Mouse (Mus musculus) hindbrain, embryonic 16.5 days (tissue): ENCODE data around the gene Syne1. TPM values are rescaled to one million over a fixed set of nuclear protein-coding genes. Genes with fewer than 3 reads are reported as not detected.

Source experiments
- ATAC-seq: fragments of 200-750 bp; cut with Nextera tagmentation; 2 replicates; pipeline ENCODE4 v1.8.0; 2017; ENCODE audit warnings: moderate TSS enrichment, moderate library complexity
- H3K27ac ChIP-seq: fragments of 300-500 bp; sonication (generic); 2 replicates; pipeline ENCODE4 v1.5.1; 2014; ENCODE audit warnings: low read depth, mild to moderate bottlenecking, control low read depth, low read length, moderate library complexity
- H3K27me3 ChIP-seq: fragments of 300-500 bp; sonication (generic); replicated peaks from 2 replicates; pipeline ENCODE4 v1.6.1; 2014; ENCODE audit warnings: low read length; ENCODE audit not compliant: control insufficient read depth, insufficient read depth
- H3K36me3 ChIP-seq: fragments of 300-500 bp; sonication (generic); 2 replicates; pipeline ENCODE4 v1.6.1; 2014; ENCODE audit warnings: mild to moderate bottlenecking, low read length, moderate library complexity, mixed read lengths; ENCODE audit not compliant: control insufficient read depth, insufficient read depth
- H3K4me1 ChIP-seq: fragments of 300-500 bp; sonication (generic); 2 replicates; pipeline ENCODE4 v1.6.1; 2014; ENCODE audit warnings: low read depth, low read length; ENCODE audit not compliant: control insufficient read depth, insufficient read depth
- H3K4me2 ChIP-seq: fragments of 300-500 bp; sonication (generic); 2 replicates; pipeline ENCODE4 v1.6.1; 2014; ENCODE audit warnings: mild to moderate bottlenecking, low read length, control low read depth, moderate library complexity
- H3K4me3 ChIP-seq: fragments of 300-500 bp; sonication (generic); 2 replicates; pipeline ENCODE4 v1.5.1; 2014; ENCODE audit warnings: mild to moderate bottlenecking, low read length, control low read depth, moderate library complexity
- H3K9ac ChIP-seq: fragments of 300-500 bp; sonication (generic); 2 replicates; pipeline ENCODE4 v1.6.1; 2014; ENCODE audit warnings: low read depth, mild to moderate bottlenecking, control low read depth, low read length, moderate library complexity
- H3K9me3 ChIP-seq: fragments of 300-500 bp; sonication (generic); 2 replicates; pipeline ENCODE4 v1.6.1; 2014; ENCODE audit warnings: mild to moderate bottlenecking, low read length, moderate library complexity; ENCODE audit not compliant: control insufficient read depth
- WGBS: fragments of 180-500 bp; shearing (Covaris S2); extraction: QIAGEN DNeasy Blood & Tissue Kit; methylation state at CpG from one replicate; pipeline ENCODE4 v1.1.7; 2014; 5-methylcytosine and 5-hydroxymethylcytosine counted together
- polyA plus RNA-seq: library from polyadenylated mRNA; unstranded; fragments of >200 nt; fragmentation: Nextera tagmentation; extraction: Ambion mirVana; gene quantifications from 2 replicates; pipeline ENCODE4 v1.2.1, GENCODE M21; 2015

Gene Syne1
- polyA plus RNA-seq, 1 experiment from 2014 or later = 18.7 TPM

GRCm38 (mm10) chr10:5317602-5318001 lies 233.7 kb downstream of the Syne1 start:
- Histone ChIP-seq H3K36me3 (peaks cover 10% of the 10 kb centered on the region), H3K9ac (no peak overlapping the region), H3K4me3 (no peak overlapping the region), H3K27me3 (no peaks in the 10 kb centered on the region), H3K4me1 (no peaks in the 10 kb centered on the region), H3K4me2 (no peak overlapping the region), H3K9me3 (no peaks in the 10 kb centered on the region), H3K27ac (no peak overlapping the region)
- WGBS = 31% methylated on average over 6 of the region's 6 CpGs
- no peak for ATAC-seq

DNA sequence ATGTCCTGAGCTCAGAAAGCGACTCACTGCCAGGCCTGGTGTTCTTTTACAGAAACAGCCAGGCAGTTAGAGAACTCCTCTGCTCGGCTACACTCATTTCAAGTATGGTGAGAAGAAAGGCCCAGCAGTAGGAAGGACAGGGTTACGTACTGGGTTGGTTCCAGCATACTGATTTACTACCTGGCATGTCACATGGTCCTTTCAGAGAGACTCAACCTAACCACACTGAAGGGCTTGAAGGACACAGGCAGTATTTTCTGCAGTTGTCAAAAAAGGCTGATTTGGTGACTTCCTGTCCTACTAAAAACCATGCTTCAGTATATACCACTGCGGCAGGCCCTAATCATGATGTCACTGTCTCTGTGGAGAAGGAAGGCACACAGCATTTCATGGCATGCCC lies 238.8 kb downstream of the Syne1 start:
- Histone ChIP-seq H3K4me3 (no peak overlapping the region), H3K36me3 (peaks cover 10% of the 10 kb centered on the region), H3K9me3 (no peaks in the 10 kb centered on the region), H3K4me2 (no peak overlapping the region), H3K27ac (no peak overlapping the region), H3K4me1 (0 out of 2 replicates have a peak, but pooled peaks cover 3% of the 10 kb centered on the region), H3K27me3 (no peaks in the 10 kb centered on the region), H3K9ac (no peak overlapping the region)
- ATAC-seq = no peak
- WGBS = 72% methylated on average over 4 of the region's 4 CpGs

DNA sequence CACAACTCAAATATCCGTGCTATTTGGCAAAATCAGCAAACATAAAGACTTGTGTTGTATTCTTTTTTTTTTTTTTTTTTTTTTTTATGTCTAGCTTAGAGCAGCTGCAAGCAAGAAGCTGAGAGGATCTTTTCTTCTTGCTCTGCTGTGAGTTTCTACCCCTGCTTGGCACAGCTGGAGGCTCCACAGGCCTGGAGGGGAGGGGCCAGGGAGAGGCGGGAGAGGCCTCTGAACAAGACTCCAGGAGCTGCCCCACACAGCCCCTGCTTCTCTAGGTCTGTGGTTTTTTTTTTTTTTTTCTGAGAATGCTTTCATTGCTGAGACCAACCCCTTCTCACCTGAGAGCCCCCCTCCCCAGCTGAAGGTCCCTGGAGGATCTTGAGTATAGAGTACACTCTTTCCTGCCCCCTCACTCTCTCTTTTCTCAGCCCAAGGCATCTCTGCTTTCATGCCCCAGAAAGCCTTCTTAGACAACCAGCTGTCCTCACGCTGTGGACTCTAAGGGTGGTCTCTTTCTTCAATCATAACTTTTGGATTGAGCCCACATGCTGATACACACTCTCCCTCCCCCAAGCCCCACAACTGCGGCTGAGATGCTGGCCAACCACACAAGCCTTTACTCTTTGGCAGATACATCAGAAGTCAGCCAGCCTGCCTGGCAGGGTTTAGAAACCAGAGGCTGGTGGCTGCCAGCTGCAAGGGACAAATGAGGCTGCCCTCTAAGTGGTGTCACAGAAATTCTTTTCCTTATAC lies 241.1 kb downstream of the Syne1 start:
- H3K27ac ChIP-seq = no peak overlapping the region
- peak; percentile 72 for ATAC-seq
- H3K27me3 ChIP-seq = no peaks in the 10 kb centered on the region
- 0 out of 2 replicates have a peak, but pooled peaks cover 3% of the 10 kb centered on the region for H3K4me1 ChIP-seq
- no peak overlapping the region for H3K9ac ChIP-seq
- peaks cover 3% of the 10 kb centered on the region for H3K36me3 ChIP-seq
- 13% methylated on average over 4 of the region's 4 CpGs for WGBS
- no peak overlapping the region for H3K4me3 ChIP-seq
- H3K9me3 ChIP-seq = no peaks in the 10 kb centered on the region
- no peak overlapping the region for H3K4me2 ChIP-seq

DNA sequence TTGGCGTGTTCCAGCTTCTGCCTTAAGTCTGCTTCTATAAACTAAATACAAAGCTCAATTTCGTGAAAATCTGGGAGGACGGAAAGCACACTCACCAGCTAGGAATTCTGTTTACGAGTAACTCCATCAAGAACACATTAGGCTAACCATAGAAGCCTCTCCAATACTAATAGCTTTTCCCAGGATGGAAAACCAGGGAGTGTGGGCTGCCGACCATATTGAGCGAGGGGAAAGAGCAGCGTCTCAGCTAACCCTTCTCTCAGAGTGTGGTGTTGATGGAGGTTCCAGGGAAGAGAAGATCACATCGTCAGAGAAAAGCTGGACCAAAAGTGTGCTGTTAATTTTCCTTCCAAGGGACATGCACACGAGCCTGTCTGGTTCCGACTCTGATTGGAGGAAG lies 241.9 kb downstream of the Syne1 start:
- no peak overlapping the region for H3K9ac ChIP-seq
- H3K4me3 ChIP-seq = no peak overlapping the region
- no peaks in the 10 kb centered on the region for H3K9me3 ChIP-seq
- H3K27ac ChIP-seq = no peak overlapping the region
- no peak; the same call in 1 of the 2 replicates for ATAC-seq
- H3K4me2 ChIP-seq = peak overlapping the region; percentile 3
- no peaks in the 10 kb centered on the region for H3K36me3 ChIP-seq
- WGBS = 33% methylated on average over 10 of the region's 10 CpGs
- H3K27me3 ChIP-seq = no peaks in the 10 kb centered on the region
- H3K4me1 ChIP-seq = 0 out of 2 replicates have a peak, but pooled peaks cover 3% of the 10 kb centered on the region

DNA sequence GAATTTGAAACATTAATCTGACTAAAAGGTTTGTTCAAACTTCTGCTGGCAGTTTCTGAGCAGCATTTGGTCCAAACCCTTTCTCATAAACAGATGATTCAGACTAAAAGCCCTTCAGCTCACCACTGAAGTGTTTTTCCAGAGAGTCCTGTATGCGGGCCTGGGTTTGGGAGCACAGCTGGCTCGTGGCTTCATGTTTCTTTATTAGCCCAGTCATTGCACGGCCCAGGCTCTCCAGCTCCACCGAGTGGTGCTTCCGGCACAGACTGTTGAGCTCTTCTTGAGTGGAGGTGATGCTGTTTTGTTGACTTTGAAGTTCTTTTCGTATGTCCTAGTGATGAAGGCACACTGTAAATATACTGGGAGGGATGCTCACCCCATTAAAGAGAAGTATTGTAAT lies 245.7 kb downstream of the Syne1 start:
- H3K9me3 ChIP-seq = no peaks in the 10 kb centered on the region
- 49% methylated on average over 6 of the region's 6 CpGs for WGBS
- H3K4me1 ChIP-seq = 0 out of 2 replicates have a peak, but pooled peaks cover 3% of the 10 kb centered on the region
- no peaks in the 10 kb centered on the region for H3K36me3 ChIP-seq
- H3K27ac ChIP-seq = no peak overlapping the region
- ATAC-seq = no peak
- H3K9ac ChIP-seq = no peak overlapping the region
- no peak overlapping the region for H3K4me2 ChIP-seq
- no peaks in the 10 kb centered on the region for H3K27me3 ChIP-seq
- no peak overlapping the region for H3K4me3 ChIP-seq

- peaks cover 12% of the 10 kb centered on the region for H3K36me3 ChIP-seq
- H3K27me3 ChIP-seq = no peaks in the 10 kb centered on the region
- no peak for ATAC-seq
- H3K4me2 ChIP-seq = no peak overlapping the region
- WGBS = 33% methylated on average over 7 of the region's 7 CpGs
- H3K9me3 ChIP-seq = no peaks in the 10 kb centered on the region
- H3K4me1 ChIP-seq = no peaks in the 10 kb centered on the region; the same call in 1 of the 2 replicates
- H3K9ac ChIP-seq = no peak overlapping the region
- H3K27ac ChIP-seq = no peak overlapping the region
- no peak overlapping the region for H3K4me3 ChIP-seq
Measured at GRCm38 (mm10) chr10:5295291-5295891, 255.9 kb downstream of the Syne1 start.

DNA sequence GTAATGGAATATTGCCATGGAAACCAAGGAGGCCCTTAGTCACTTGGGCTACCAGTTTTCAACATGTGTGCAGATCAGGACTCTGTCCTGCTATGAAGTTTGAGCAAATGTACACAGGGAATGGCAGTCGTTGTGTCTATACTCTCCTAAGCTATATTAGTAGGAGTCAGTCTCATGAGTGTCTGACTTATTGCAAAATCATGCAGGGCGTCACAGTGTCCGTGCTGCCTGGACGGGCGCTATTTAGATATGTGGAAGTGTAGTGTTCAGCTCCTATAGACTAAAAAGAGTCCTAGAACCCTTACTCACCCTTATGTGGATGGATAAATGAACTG lies 261.7 kb downstream of the Syne1 start:
- Histone ChIP-seq H3K9ac (no peak overlapping the region), H3K36me3 (peaks cover 12% of the 10 kb centered on the region), H3K9me3 (no peaks in the 10 kb centered on the region), H3K4me2 (no peak overlapping the region), H3K4me1 (0 out of 2 replicates have a peak, but pooled peaks cover 2% of the 10 kb centered on the region), H3K27me3 (no peaks in the 10 kb centered on the region), H3K4me3 (no peak overlapping the region), H3K27ac (0 out of 2 replicates have a peak overlapping the region, but pooled peaks have one; percentile 24)
- ATAC-seq = no peak
- 74% methylated on average over 5 of the region's 5 CpGs for WGBS

- Histone ChIP-seq H3K9ac (no peak overlapping the region), H3K4me2 (no peak overlapping the region; the same call in 1 of the 2 replicates), H3K9me3 (no peaks in the 10 kb centered on the region), H3K4me1 (0 out of 2 replicates have a peak, but pooled peaks cover 2% of the 10 kb centered on the region), H3K4me3 (no peak overlapping the region), H3K27ac (no peak overlapping the region), H3K36me3 (peaks cover 12% of the 10 kb centered on the region), H3K27me3 (no peaks in the 10 kb centered on the region)
- ATAC-seq = peak; percentile 75; the same call in 1 of the 2 replicates
- WGBS = 47% methylated on average over 19 of the region's 19 CpGs
Measured at GRCm38 (mm10) chr10:5288716-5289574, 262.3 kb downstream of the Syne1 start.

GRCm38 (mm10) chr10:5288262-5288661 lies 263.0 kb downstream of the Syne1 start:
- H3K4me3 ChIP-seq = no peak overlapping the region
- H3K27me3 ChIP-seq = no peaks in the 10 kb centered on the region
- peaks cover 12% of the 10 kb centered on the region for H3K36me3 ChIP-seq
- 65% methylated on average over 6 of the region's 6 CpGs for WGBS
- H3K27ac ChIP-seq = no peak overlapping the region
- no peak for ATAC-seq
- no peaks in the 10 kb centered on the region for H3K9me3 ChIP-seq
- H3K9ac ChIP-seq = no peak overlapping the region
- H3K4me2 ChIP-seq = peak overlapping the region; percentile 4; the same call in 1 of the 2 replicates
- 0 out of 2 replicates have a peak, but pooled peaks cover 2% of the 10 kb centered on the region for H3K4me1 ChIP-seq
